Mouse (Mus musculus) spleen, adult 2 months (tissue): ENCODE data around the gene Mynn.

ENCODE experiments used
- CTCF ChIP-seq: fragments of 200-500 bp; IDR thresholded peaks from 2 replicates; pipeline ENCODE4 v1.5.1; 2011; ENCODE audit warnings: mild to moderate bottlenecking, inconsistent platforms; ENCODE audit not compliant: insufficient read depth, insufficient read length, insufficient replicate concordance; ENCODE audit errors: extremely low read depth
- POLR2A ChIP-seq: fragments of 200-500 bp; IDR thresholded peaks from 2 replicates; pipeline ENCODE4 v1.6.1; 2011; ENCODE audit warnings: low read depth, low read length, inconsistent platforms

DNA sequence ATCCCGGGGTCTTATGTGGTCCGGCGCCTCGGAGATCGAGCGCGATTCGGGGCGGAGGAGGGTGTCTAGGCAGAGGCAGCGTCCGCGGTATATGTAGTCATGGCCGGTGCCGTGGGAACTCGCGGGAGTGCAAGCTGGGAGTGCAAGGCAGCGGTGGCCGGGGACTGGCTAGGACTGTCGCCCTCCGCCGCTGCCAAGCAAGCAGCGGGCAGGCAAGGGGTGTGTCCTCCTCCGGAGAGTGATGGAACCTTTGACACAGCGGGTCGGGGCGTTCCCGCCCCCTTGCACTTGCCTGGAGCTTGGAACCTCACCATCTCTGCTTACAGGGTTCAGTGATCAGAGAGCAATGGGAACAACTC, 854 bp downstream of the Mynn start:
- TF ChIP-seq CTCF (no peak), POLR2A (no peak; the same call in 1 of the 2 replicates)
